Mouse (Mus musculus) cerebellum, adult 2 months (tissue): ENCODE data around the gene Cyp2t4.

Source experiments
- CTCF ChIP-seq: fragments of 200-500 bp; IDR thresholded peaks from 2 replicates; pipeline ENCODE4 v1.5.1; 2011; ENCODE audit warnings: low read depth, mild to moderate bottlenecking, control low read depth, low read length, moderate library complexity, borderline replicate concordance; ENCODE audit not compliant: insufficient read depth
- POLR2A ChIP-seq: fragments of 200-500 bp; IDR thresholded peaks from 2 replicates; pipeline ENCODE4 v1.6.1; 2011; ENCODE audit warnings: low read length, control low read depth, borderline replicate concordance; ENCODE audit not compliant: insufficient read depth

DNA sequence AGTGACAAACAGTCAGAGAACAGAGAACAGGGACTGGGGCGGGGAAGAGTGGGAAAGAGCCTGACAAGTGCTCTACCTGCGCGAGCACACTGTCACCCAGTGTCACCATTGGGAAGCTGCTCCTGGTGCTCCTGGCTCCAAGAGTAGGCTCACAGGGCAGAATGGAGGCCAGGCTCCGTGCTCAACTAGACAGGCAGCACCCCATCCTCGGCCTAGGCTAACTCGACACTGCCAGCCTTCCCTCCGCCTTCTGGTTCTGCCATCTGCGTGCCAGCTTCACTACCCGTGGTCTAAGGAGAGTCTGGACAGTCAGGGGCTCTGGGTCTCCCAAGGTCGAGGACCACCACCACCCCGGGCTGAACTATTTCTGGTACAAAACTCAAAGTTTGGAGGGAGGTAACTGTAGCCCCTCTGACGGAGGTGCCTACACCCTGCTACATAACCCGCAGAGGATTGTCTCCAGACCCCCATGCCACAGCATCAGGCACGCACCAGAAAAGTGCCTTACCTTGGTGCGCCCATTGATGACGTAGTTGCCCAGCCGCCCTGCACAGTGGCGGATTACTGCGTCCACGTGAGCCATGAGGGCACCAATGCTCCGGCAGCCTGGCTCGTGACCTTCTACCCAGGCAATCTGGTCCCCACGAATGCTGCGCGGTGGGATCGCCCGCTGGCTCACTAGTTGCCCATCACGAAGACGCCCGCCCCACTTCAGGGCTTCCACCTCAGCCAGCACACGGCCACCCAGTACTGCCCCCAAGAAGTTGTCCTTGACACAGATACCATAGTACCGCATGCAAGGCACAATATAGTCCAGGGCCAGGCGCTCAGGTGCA is 10.8 kb downstream of the Cyp2t4 start:
- no peak for TF ChIP-seq POLR2A
- no peak for TF ChIP-seq CTCF
